Mouse (Mus musculus) hindbrain, embryonic 16.5 days (tissue): ENCODE data around the gene Cotl1. TPM values are rescaled to one million over a fixed set of nuclear protein-coding genes. Genes with fewer than 3 reads are reported as not detected.

ENCODE experiments used
- ATAC-seq: fragments of 200-750 bp; cut with Nextera tagmentation; 2 replicates; pipeline ENCODE4 v1.8.0; 2017; ENCODE audit warnings: moderate TSS enrichment, moderate library complexity
- H3K27ac ChIP-seq: fragments of 300-500 bp; sonication (generic); 2 replicates; pipeline ENCODE4 v1.5.1; 2014; ENCODE audit warnings: low read depth, mild to moderate bottlenecking, control low read depth, low read length, moderate library complexity
- H3K27me3 ChIP-seq: fragments of 300-500 bp; sonication (generic); replicated peaks from 2 replicates; pipeline ENCODE4 v1.6.1; 2014; ENCODE audit warnings: low read length; ENCODE audit not compliant: control insufficient read depth, insufficient read depth
- H3K36me3 ChIP-seq: fragments of 300-500 bp; sonication (generic); 2 replicates; pipeline ENCODE4 v1.6.1; 2014; ENCODE audit warnings: mild to moderate bottlenecking, low read length, moderate library complexity, mixed read lengths; ENCODE audit not compliant: control insufficient read depth, insufficient read depth
- H3K4me1 ChIP-seq: fragments of 300-500 bp; sonication (generic); 2 replicates; pipeline ENCODE4 v1.6.1; 2014; ENCODE audit warnings: low read depth, low read length; ENCODE audit not compliant: control insufficient read depth, insufficient read depth
- H3K4me2 ChIP-seq: fragments of 300-500 bp; sonication (generic); 2 replicates; pipeline ENCODE4 v1.6.1; 2014; ENCODE audit warnings: mild to moderate bottlenecking, low read length, control low read depth, moderate library complexity
- H3K4me3 ChIP-seq: fragments of 300-500 bp; sonication (generic); 2 replicates; pipeline ENCODE4 v1.5.1; 2014; ENCODE audit warnings: mild to moderate bottlenecking, low read length, control low read depth, moderate library complexity
- H3K9ac ChIP-seq: fragments of 300-500 bp; sonication (generic); 2 replicates; pipeline ENCODE4 v1.6.1; 2014; ENCODE audit warnings: low read depth, mild to moderate bottlenecking, control low read depth, low read length, moderate library complexity
- H3K9me3 ChIP-seq: fragments of 300-500 bp; sonication (generic); 2 replicates; pipeline ENCODE4 v1.6.1; 2014; ENCODE audit warnings: mild to moderate bottlenecking, low read length, moderate library complexity; ENCODE audit not compliant: control insufficient read depth
- WGBS: fragments of 180-500 bp; shearing (Covaris S2); extraction: QIAGEN DNeasy Blood & Tissue Kit; methylation state at CpG from one replicate; pipeline ENCODE4 v1.1.7; 2014; 5-methylcytosine and 5-hydroxymethylcytosine counted together
- polyA plus RNA-seq: library from polyadenylated mRNA; unstranded; fragments of >200 nt; fragmentation: Nextera tagmentation; extraction: Ambion mirVana; gene quantifications from 2 replicates; pipeline ENCODE4 v1.2.1, GENCODE M21; 2015

Cotl1 gene
- polyA plus RNA-seq, 1 experiment from 2014 or later: 112 TPM

- Histone ChIP-seq H3K9me3 (no peaks in the 10 kb centered on the region), H3K4me1 (0 out of 2 replicates have a peak, but pooled peaks cover 3% of the 10 kb centered on the region), H3K4me2 (no peak overlapping the region), H3K27me3 (no peaks in the 10 kb centered on the region), H3K4me3 (no peak overlapping the region), H3K36me3 (peaks cover 4% of the 10 kb centered on the region), H3K27ac (no peak overlapping the region), H3K9ac (no peak overlapping the region)
- no peak for ATAC-seq
- WGBS: 91% methylated on average over 11 of the region's 11 CpGs
Observed at GRCm38 (mm10) chr8:119761692-119762091, 78.7 kb downstream of the Cotl1 start.

Other genes with a start within 250 kb of the Cotl1 start
- gene Taf1c, start 235.3 kb downstream of the Cotl1 start, polyA plus RNA-seq: 13.0 and 15.2 TPM in 2 replicates
- 0.23 and 0.29 TPM in 2 replicates for gene Adad2, start 227.8 kb downstream of the Cotl1 start, polyA plus RNA-seq
- gene Kcng4, start 204.9 kb downstream of the Cotl1 start, polyA plus RNA-seq: 0.13 and 0.14 TPM in 2 replicates
- gene Wfdc1, start 174.2 kb downstream of the Cotl1 start, polyA plus RNA-seq: 7.1 and 8.3 TPM in 2 replicates
- gene Atp2c2, start 140.5 kb downstream of the Cotl1 start, polyA plus RNA-seq: 0.49 and 0.75 TPM in 2 replicates
- 11.4 and 13.4 TPM in 2 replicates for gene Tldc1, start 62.1 kb downstream of the Cotl1 start, polyA plus RNA-seq
- 20.3 and 20.5 TPM in 2 replicates for gene Klhl36, start 21.7 kb upstream of the Cotl1 start, polyA plus RNA-seq
- 120 and 152 TPM in 2 replicates for gene Usp10, start 69.8 kb upstream of the Cotl1 start, polyA plus RNA-seq
- 9.8 and 12.4 TPM in 2 replicates for gene Gm20388, start 70.3 kb upstream of the Cotl1 start, polyA plus RNA-seq
- gene Crispld2, start 151.9 kb upstream of the Cotl1 start, polyA plus RNA-seq: 2.7 and 3.1 TPM in 2 replicates